Mouse (Mus musculus) cortical plate, adult 2 months (tissue): Measurements from ENCODE around the gene Ccr2.

Experiments
- CTCF ChIP-seq: fragments of 200-500 bp; IDR thresholded peaks from 2 replicates; pipeline ENCODE4 v1.5.1; 2011; ENCODE audit warnings: mild to moderate bottlenecking, control low read depth, low read length; ENCODE audit not compliant: insufficient read depth; ENCODE audit errors: extremely low read depth
- POLR2A ChIP-seq: fragments of 200-500 bp; IDR thresholded peaks from 2 replicates; pipeline ENCODE4 v1.6.1; 2011; ENCODE audit warnings: mild to moderate bottlenecking, low read length, control low read depth; ENCODE audit not compliant: insufficient read depth; ENCODE audit errors: extremely low read depth

- TF ChIP-seq POLR2A (no peak), CTCF (no peak)
These were observed 2.6 kb upstream of the Ccr2 start for GRCm38 (mm10) chr9:124099127-124099526.
